Mouse (Mus musculus): ENCODE results near the gene Hdac5. TPM values are rescaled to one million over a fixed set of nuclear protein-coding genes. Genes with fewer than 3 reads are reported as not detected.

Gene Hdac5
- polyA plus RNA-seq, 1 experiment from 2014 or later: 92.2 TPM

DNA sequence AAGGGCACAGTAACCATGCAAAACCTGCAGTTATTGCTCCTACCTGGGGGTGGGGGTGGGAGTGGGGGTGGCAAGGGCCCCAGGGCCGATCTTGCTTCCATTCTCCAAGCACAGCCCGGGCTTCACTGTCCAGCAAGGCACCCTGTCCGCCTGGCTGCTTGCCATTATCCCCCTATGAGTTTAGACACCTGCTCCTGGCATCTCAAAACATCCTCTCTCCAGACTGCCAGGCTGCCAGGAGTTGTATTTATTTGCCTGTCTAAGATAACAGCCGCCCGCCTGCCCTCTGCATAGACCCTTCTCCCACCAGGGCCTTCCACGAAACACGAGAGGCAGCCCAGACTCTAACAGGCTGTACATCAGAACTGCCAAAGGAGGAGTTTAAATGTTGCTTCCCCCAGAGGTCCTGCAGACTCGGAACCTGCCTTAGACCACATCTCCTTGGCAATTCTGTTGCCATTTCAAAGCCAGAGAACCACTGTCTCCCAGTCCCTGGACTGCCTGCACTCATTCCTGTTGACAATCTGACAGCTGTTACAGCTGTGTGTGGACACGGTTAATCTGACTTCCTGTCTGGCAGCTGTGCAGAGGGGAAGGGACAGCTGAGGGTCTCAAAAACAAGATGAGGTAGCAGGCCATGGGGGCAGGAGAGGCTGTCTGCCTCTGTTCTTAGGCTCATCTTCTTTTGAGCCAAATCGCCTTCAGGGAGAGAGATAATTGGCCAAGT lies 15.4 kb downstream of the Hdac5 start:
- Histone ChIP-seq H3K27ac (ENCODE audit: poor library complexity, severe bottlenecking) (peak overlapping the region; percentile 98; the same call in 1 of the 2 replicates), H3K4me1 (replicated peaks) (peaks cover 94% of the 10 kb centered on the region), H3K9ac (peak overlapping the region; percentile 35), H3K4me3 (no peak overlapping the region), H3K4me2 (peak overlapping the region; percentile 85), H3K9me3 (replicated peaks) (no peaks in the 10 kb centered on the region), H3K27me3 (replicated peaks) (no peaks in the 10 kb centered on the region), H3K36me3 (0 out of 2 replicates have a peak, but pooled peaks cover 9% of the 10 kb centered on the region)
- no peak for ATAC-seq (ENCODE audit: insufficient number of reproducible peaks, low FRiP score)
- 29% methylated on average over 10 of the region's 10 CpGs for WGBS

DNA sequence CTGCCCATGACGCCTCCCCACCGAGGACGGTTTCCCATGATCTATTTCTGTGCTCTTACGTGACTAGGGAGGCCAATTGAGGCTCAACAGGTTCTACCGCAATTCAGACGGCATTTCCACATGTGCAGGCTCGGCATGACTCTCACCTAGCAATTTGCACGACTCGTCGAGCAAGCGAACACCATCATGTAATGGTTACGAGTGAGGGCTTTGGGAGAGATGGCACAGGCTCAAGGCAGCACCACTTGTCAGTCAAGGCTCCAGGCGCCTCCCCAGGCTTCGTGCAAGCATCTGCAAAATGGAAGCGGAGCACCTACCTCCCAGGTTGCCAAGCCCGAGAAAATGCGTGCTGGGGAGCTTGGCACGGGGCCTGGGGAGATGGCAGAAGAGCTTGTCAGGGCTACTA lies 18.0 kb downstream of the Hdac5 start:
- Histone ChIP-seq H3K4me1 (replicated peaks) (peaks cover 96% of the 10 kb centered on the region), H3K9ac (no peak overlapping the region), H3K27me3 (replicated peaks) (no peaks in the 10 kb centered on the region), H3K36me3 (0 out of 2 replicates have a peak, but pooled peaks cover 9% of the 10 kb centered on the region), H3K9me3 (replicated peaks) (no peaks in the 10 kb centered on the region), H3K27ac (ENCODE audit: poor library complexity, severe bottlenecking) (peak overlapping the region; percentile 53), H3K4me2 (peak overlapping the region; percentile 27; the same call in 1 of the 2 replicates), H3K4me3 (no peak overlapping the region)
- no peak for ATAC-seq (ENCODE audit: insufficient number of reproducible peaks, low FRiP score)
- 57% methylated on average over 18 of the region's 18 CpGs for WGBS

DNA sequence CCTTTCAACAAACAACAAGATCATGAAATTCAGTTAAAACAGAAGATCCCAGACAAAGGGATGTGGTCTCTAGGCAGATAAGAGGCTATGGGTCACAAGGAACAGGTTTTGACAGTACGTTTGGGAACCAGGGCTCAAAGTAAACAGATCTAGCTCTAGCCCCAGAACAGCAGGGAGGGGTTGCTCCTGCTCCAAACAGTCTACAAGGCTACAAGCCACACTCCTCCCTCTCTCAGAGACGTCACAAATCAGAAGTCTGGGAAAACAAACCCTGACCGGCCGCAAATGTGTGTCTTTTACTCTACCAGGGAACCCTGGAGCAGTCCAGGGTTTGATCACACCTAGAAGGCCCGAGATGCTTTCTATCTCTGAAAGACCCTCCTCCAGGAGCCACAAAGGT lies 19.0 kb downstream of the Hdac5 start:
- H3K4me3 ChIP-seq: no peak overlapping the region

DNA sequence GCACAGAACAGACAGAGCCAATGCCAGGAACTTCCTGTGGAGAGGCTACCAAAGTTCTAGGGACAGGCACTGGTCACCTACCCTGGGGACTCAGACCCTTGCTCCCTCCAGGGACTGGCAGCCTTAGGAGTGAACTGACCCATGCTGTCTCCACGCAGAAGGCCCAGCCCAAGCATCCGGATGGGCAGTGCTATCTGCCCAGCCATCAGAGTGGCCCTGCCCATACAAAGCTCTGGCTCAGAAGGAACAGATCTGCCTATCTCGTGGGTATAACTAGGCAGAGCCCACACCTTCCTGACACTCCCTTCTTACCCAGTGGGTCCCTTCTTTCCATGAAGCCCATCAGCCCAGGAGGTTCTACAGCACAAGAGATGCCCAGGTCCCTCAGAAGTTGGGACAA lies 19.8 kb downstream of the Hdac5 start:
- Histone ChIP-seq H3K4me3 (no peak overlapping the region), H3K4me2 (no peak overlapping the region), H3K4me1 (replicated peaks) (peaks cover 95% of the 10 kb centered on the region), H3K27ac (ENCODE audit: poor library complexity, severe bottlenecking) (no peak overlapping the region), H3K27me3 (replicated peaks) (no peaks in the 10 kb centered on the region), H3K9me3 (replicated peaks) (no peaks in the 10 kb centered on the region), H3K9ac (no peak overlapping the region), H3K36me3 (peaks cover 27% of the 10 kb centered on the region)
- 58% methylated on average over 3 of the region's 3 CpGs for WGBS
- no peak for ATAC-seq (ENCODE audit: insufficient number of reproducible peaks, low FRiP score)

More for the DNA sequence above, 19.0 kb downstream of the Hdac5 start:
- no peak for ATAC-seq (ENCODE audit: insufficient number of reproducible peaks, low FRiP score)
- H3K9me3 ChIP-seq (replicated peaks): no peaks in the 10 kb centered on the region
- 0 out of 2 replicates have a peak overlapping the region, but pooled peaks have one; percentile 12 for H3K27ac ChIP-seq (ENCODE audit: poor library complexity, severe bottlenecking)
- no peak overlapping the region for H3K9ac ChIP-seq
- no peaks in the 10 kb centered on the region for H3K27me3 ChIP-seq (replicated peaks)
- H3K36me3 ChIP-seq: peaks cover 18% of the 10 kb centered on the region
- no peak overlapping the region for H3K4me2 ChIP-seq
- WGBS: 55% methylated on average over 5 of the region's 5 CpGs
- peaks cover 97% of the 10 kb centered on the region for H3K4me1 ChIP-seq (replicated peaks)

DNA sequence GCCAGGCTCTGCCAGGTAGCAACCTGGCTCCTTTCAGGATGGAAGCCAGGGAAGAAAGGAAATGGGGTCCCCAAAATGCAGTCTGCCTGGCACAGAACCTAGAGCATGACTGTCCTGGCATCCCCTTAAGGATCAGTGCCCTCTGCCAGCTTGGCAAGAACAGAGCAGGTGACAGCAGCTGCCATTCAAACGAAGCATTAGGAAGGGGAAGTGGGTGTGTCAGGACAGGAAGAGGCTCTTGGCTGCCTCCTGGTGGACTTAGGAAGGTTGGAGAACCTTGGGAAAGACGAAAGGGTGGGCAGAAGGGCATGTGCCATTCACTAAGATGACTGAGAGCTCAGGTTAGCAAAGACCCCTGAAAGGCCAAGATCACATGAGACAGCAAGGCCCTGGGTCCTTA lies 20.2 kb downstream of the Hdac5 start:
- peaks cover 31% of the 10 kb centered on the region for H3K36me3 ChIP-seq
- 0 out of 2 replicates have a peak overlapping the region, but pooled peaks have one; percentile 10 for H3K9ac ChIP-seq
- WGBS: 20% methylated on average over 2 of the region's 2 CpGs

DNA sequence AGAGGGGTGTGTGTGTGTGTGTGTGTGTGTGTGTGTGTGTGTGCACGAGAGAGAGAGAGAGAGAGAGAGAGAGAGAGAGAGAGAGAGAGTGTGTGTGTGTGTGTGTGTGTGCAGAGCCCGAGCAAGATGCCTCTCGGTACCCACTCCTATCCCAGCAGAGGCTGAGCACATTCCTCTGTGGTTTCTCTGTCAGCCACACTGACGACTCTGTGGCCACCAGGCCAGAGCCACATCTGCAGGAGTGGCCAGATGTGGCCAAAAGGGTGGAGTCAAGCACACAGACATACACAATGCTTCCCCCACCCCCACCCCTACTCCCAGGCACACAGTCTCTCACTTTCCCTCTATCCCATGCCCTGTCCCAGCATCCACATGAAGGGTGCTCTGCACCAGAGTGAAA lies 21.1 kb downstream of the Hdac5 start:
- H3K9ac ChIP-seq: peak overlapping the region; percentile 10; the same call in 1 of the 2 replicates
- H3K27me3 ChIP-seq (replicated peaks): no peaks in the 10 kb centered on the region

More for the DNA sequence above, 20.2 kb downstream of the Hdac5 start:
- H3K4me2 ChIP-seq: no peak overlapping the region
- peak overlapping the region; percentile 69; the same call in 1 of the 2 replicates for H3K27ac ChIP-seq (ENCODE audit: poor library complexity, severe bottlenecking)
- no peaks in the 10 kb centered on the region for H3K27me3 ChIP-seq (replicated peaks)
- no peaks in the 10 kb centered on the region for H3K9me3 ChIP-seq (replicated peaks)
- ATAC-seq (ENCODE audit: insufficient number of reproducible peaks, low FRiP score): no peak
- no peak overlapping the region for H3K4me3 ChIP-seq
- peaks cover 95% of the 10 kb centered on the region for H3K4me1 ChIP-seq (replicated peaks)

DNA sequence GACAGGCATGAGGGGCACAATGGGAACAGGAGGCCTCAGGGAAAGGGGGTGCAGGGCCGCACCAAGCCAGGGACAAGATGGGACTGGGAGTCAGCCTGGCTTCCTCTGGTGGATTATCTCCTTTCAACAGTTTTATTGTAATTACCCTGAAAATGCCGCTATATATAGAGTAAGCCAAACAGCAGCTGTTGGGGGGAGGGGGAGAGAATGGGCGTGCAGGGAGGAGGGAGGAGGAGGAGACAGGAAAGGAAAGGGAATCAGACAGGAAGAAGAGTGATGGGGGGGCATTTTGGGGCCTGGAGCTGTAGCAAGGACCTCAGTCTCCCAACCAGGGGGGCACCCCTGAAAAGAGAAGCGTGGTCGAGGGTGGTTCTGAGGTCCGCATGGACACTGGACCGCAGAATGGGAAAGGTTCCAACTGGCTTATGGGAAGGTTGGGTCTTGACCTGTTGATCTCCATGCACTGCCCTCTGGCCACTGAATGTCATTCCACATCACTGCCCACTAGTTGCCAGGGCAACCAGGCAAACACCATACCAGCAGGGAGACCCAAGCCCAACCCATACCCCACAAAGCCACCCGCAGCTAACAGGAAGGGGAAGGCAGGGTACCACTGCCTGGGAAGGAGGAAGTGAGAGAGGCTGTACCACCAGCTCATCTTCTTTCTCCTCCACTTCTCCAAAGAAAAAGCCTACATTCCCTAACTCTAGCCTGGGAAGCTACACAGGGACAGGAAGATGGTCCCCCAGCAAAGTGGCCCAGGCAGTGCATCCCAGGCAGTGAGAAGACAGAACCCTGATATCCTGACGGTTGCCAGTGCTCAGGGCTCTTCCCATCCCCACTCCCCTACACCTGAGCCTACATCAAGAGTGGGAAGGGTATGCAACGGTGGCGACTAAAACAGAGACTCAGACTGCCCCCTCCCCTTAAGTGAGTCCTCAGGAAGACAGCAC lies 21.9 kb downstream of the Hdac5 start:
- H3K4me1 ChIP-seq (replicated peaks): peaks cover 92% of the 10 kb centered on the region
- H3K9ac ChIP-seq: peak overlapping the region; percentile 41

More for the DNA sequence above, 21.1 kb downstream of the Hdac5 start:
- no peak for ATAC-seq (ENCODE audit: insufficient number of reproducible peaks, low FRiP score)
- H3K4me1 ChIP-seq (replicated peaks): peaks cover 95% of the 10 kb centered on the region
- H3K4me2 ChIP-seq: peak overlapping the region; percentile 6; the same call in 1 of the 2 replicates
- no peaks in the 10 kb centered on the region for H3K9me3 ChIP-seq (replicated peaks)
- peaks cover 40% of the 10 kb centered on the region for H3K36me3 ChIP-seq
- WGBS: 43% methylated on average over 2 of the region's 4 CpGs
- peak overlapping the region; percentile 69 for H3K27ac ChIP-seq (ENCODE audit: poor library complexity, severe bottlenecking)
- H3K4me3 ChIP-seq: no peak overlapping the region

DNA sequence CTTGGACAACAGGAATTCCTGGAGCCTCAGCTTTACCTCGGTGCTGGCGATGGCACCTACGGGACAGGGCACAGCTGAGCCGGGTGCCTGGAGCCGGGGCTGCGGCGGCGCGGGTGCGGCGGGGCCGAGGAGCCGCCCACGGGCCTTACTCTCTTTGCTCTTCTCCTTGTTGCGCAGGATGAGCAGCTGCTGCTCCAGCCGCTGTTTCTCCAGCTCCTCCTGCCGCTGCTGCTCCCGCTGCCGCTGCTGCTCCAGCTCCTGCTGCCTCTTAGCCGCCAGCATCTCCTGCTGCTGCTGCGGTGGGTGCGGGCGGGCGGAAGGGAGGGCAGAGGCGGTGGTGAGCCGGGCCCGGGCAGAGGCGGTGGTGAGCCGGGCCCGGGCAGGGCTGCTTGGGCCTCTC lies 23.5 kb downstream of the Hdac5 start:
- no peak overlapping the region for H3K27ac ChIP-seq (ENCODE audit: poor library complexity, severe bottlenecking)
- no peak for ATAC-seq (ENCODE audit: insufficient number of reproducible peaks, low FRiP score)
- H3K9ac ChIP-seq: peak overlapping the region; percentile 55
- H3K9me3 ChIP-seq (replicated peaks): no peaks in the 10 kb centered on the region
- H3K4me3 ChIP-seq: no peak overlapping the region
- no peak overlapping the region for H3K4me2 ChIP-seq
- peaks cover 76% of the 10 kb centered on the region for H3K4me1 ChIP-seq (replicated peaks)
- WGBS: 71% methylated on average over 30 of the region's 30 CpGs
- no peaks in the 10 kb centered on the region for H3K27me3 ChIP-seq (replicated peaks)
- H3K36me3 ChIP-seq: peaks cover 56% of the 10 kb centered on the region

More for the DNA sequence above, 21.9 kb downstream of the Hdac5 start:
- WGBS: 42% methylated on average over 11 of the region's 11 CpGs
- Histone ChIP-seq H3K4me2 (peak overlapping the region; percentile 42), H3K27ac (ENCODE audit: poor library complexity, severe bottlenecking) (peak overlapping the region; percentile 69), H3K9me3 (replicated peaks) (no peaks in the 10 kb centered on the region), H3K36me3 (peaks cover 47% of the 10 kb centered on the region), H3K27me3 (replicated peaks) (no peaks in the 10 kb centered on the region), H3K4me3 (no peak overlapping the region)
- peak; percentile 22; the same call in 1 of the 2 replicates for ATAC-seq (ENCODE audit: insufficient number of reproducible peaks, low FRiP score)

DNA sequence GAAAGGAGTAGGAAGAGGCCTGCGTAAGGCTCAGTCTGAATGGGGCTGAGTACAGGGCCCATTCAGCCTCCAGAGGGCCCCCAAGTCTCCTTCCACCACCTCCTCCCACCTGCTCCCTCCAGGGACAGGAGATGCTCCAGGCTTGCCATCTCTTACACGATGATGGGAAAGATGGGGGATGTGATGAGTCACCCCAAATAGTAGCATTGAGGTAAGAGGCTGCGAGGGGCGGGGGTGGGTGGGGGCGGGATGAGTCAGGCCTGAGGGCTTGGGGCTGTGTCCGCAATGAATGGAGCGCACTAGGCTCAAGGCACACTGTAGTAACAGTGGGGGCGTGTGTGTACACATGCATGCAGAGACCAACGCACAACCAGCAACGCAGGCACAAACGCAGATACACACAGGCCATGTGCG lies 28.6 kb downstream of the Hdac5 start:
- H3K9me3 ChIP-seq (replicated peaks): no peaks in the 10 kb centered on the region
- ATAC-seq (ENCODE audit: insufficient number of reproducible peaks, low FRiP score): no peak
- H3K4me1 ChIP-seq (replicated peaks): peaks cover 27% of the 10 kb centered on the region
- H3K9ac ChIP-seq: no peak overlapping the region
- 83% methylated on average over 12 of the region's 12 CpGs for WGBS
- no peak overlapping the region for H3K4me2 ChIP-seq
- H3K27me3 ChIP-seq (replicated peaks): no peaks in the 10 kb centered on the region
- peaks cover 99% of the 10 kb centered on the region for H3K36me3 ChIP-seq
- no peak overlapping the region for H3K4me3 ChIP-seq
- no peak overlapping the region for H3K27ac ChIP-seq (ENCODE audit: poor library complexity, severe bottlenecking)

DNA sequence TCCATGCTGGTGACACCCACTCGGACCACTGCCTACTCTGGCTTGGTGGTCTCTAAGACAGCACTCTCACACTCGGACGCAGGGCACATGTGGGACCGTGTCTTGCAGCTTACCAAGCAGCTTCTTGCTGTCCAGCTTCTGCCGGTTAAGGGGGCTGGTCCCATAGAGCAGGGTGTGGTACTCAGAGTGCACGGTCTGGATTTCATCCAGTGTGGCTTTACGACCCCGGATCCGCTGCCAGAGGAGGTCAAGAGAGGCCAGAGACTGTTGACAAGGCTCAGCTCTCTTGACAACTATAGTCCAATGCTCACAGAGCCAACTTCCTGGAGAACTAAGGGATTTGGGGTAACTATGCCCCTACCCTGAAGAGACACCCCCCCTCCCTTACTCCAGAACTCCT lies 30.1 kb downstream of the Hdac5 start:
- Histone ChIP-seq H3K9me3 (replicated peaks) (no peaks in the 10 kb centered on the region), H3K9ac (no peak overlapping the region), H3K27me3 (replicated peaks) (no peaks in the 10 kb centered on the region), H3K27ac (ENCODE audit: poor library complexity, severe bottlenecking) (no peak overlapping the region), H3K4me3 (no peak overlapping the region), H3K4me2 (no peak overlapping the region), H3K36me3 (peaks cover 99% of the 10 kb centered on the region), H3K4me1 (replicated peaks) (peaks cover 22% of the 10 kb centered on the region)
- no peak for ATAC-seq (ENCODE audit: insufficient number of reproducible peaks, low FRiP score)
- WGBS: 62% methylated on average over 9 of the region's 9 CpGs

DNA sequence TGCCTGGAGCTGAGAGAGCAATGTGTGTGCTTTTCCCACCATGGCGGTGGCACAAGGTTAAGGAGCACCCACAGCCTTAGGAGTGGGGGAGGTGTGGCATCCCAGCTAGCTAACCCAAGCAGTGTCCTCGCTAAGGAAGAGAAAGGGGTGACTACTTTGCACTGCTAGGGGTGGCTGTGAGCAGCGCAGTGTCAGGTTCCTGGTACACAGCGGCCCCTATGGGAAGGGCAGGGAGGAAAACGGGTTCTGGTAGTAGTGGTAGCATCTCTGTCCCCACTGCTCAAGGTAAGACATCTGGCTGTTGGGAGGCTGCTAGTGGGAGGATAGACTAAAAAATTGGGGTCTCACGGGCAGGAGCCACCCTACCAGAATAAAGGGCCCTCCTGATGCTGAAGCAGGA lies 31.7 kb downstream of the Hdac5 start:
- Histone ChIP-seq H3K4me1 (replicated peaks) (peaks cover 8% of the 10 kb centered on the region), H3K27me3 (replicated peaks) (no peaks in the 10 kb centered on the region), H3K4me3 (no peak overlapping the region), H3K9me3 (replicated peaks) (no peaks in the 10 kb centered on the region), H3K36me3 (peaks cover 98% of the 10 kb centered on the region), H3K4me2 (no peak overlapping the region), H3K27ac (ENCODE audit: poor library complexity, severe bottlenecking) (no peak overlapping the region), H3K9ac (0 out of 2 replicates have a peak overlapping the region, but pooled peaks have one; percentile 16)
- no peak for ATAC-seq (ENCODE audit: insufficient number of reproducible peaks, low FRiP score)
- 74% methylated on average over 6 of the region's 6 CpGs for WGBS

Data from heart, embryonic 12.5 days (tissue).